Mouse (Mus musculus) CH12.LX (cell line): ENCODE measurements around the gene Runx3. TPM values are rescaled to one million over a fixed set of nuclear protein-coding genes. Genes with fewer than 3 reads are reported as not detected.

Source experiments
- DNase-seq: peaks from one replicate; pipeline ENCODE4 v3.0.0-alpha.2; 2013; ENCODE audit errors: extremely low read depth
- H3K27ac ChIP-seq: 2 replicates; pipeline ENCODE4 v1.5.1; 2012; ENCODE audit warnings: low read depth, mild to moderate bottlenecking, control low read depth, moderate library complexity; ENCODE audit not compliant: insufficient read depth
- H3K27me3 ChIP-seq: replicated peaks from 2 replicates; pipeline ENCODE3; 2012; ENCODE audit warnings: inconsistent platforms
- H3K36me3 ChIP-seq, 2 experiments: replicated peaks in 1 of 2; 2 replicates each; pipeline versions ENCODE3 to v1.6.1; 2012; ENCODE audit warnings: inconsistent platforms in 1 of 2, low read length in 1 of 2, mild to moderate bottlenecking in 1 of 2, mixed read lengths in 1 of 2, moderate library complexity in 1 of 2; ENCODE audit not compliant: control insufficient read depth in 1 of 2, insufficient read depth in 1 of 2
- H3K4me1 ChIP-seq, 2 experiments: 2 replicates each; pipeline ENCODE4 v1.6.1; 2012; ENCODE audit warnings: inconsistent platforms in 1 of 2, moderate library complexity in 1 of 2; ENCODE audit not compliant: insufficient read depth in 2 of 2, control insufficient read depth in 1 of 2
- H3K4me2 ChIP-seq: 2 replicates; pipeline ENCODE4 v1.6.1; 2012; ENCODE audit warnings: low read depth, mild to moderate bottlenecking, control low read depth; ENCODE audit not compliant: poor library complexity, insufficient read depth, severe bottlenecking
- H3K4me3 ChIP-seq, 3 experiments: fragments of 150-350 bp in 1 of 3; sonication (generic) in 1 of 3; replicated peaks in 1 of 3; 2 replicates each; pipeline versions ENCODE3 to v1.5.1; 2011 to 2012; ENCODE audit warnings: low read depth in 2 of 3, low read length in 2 of 3, mild to moderate bottlenecking in 2 of 3, moderate library complexity in 2 of 3, control low read depth in 1 of 3, improper control_type of control experiment in 1 of 3, inconsistent platforms in 1 of 3, mixed read lengths in 1 of 3; ENCODE audit not compliant: poor library complexity in 1 of 3
- H3K79me2 ChIP-seq: replicated peaks from 2 replicates; pipeline ENCODE4 v1.6.1; 2012; ENCODE audit warnings: mild to moderate bottlenecking, moderate library complexity; ENCODE audit not compliant: control insufficient read depth, poor library complexity, insufficient read depth, severe bottlenecking; ENCODE audit errors: extremely low read depth
- H3K9ac ChIP-seq: 2 replicates; pipeline ENCODE4 v1.6.1; 2012; ENCODE audit warnings: low read depth, mild to moderate bottlenecking, control low read depth, moderate library complexity; ENCODE audit not compliant: insufficient read depth
- H3K9me3 ChIP-seq: replicated peaks from 2 replicates; pipeline ENCODE3; 2012; ENCODE audit warnings: low read length, inconsistent platforms, mixed read lengths
- BHLHE40 ChIP-seq: IDR thresholded peaks from 2 replicates; pipeline ENCODE4 v1.6.1; 2011; ENCODE audit warnings: mild to moderate bottlenecking, low read depth, low read length, improper control_type of control experiment
- CHD1 ChIP-seq: IDR thresholded peaks from 2 replicates; pipeline ENCODE4 v1.6.1; 2012; ENCODE audit warnings: low read depth, low read length, improper control_type of control experiment, inconsistent platforms
- CTCF ChIP-seq, 2 experiments: IDR thresholded peaks in 1 of 2; conservative IDR thresholded peaks in 1 of 2; 2 replicates each; pipeline ENCODE4 v1.5.1; 2011 to 2012; ENCODE audit warnings: low read depth in 2 of 2, low read length in 2 of 2, improper control_type of control experiment in 1 of 2, inconsistent platforms in 1 of 2, mild to moderate bottlenecking in 1 of 2, moderate library complexity in 1 of 2
- E2F4 ChIP-seq: IDR thresholded peaks from 2 replicates; pipeline ENCODE4 v1.6.1; 2011; ENCODE audit warnings: low read depth, low read length, improper control_type of control experiment; ENCODE audit not compliant: insufficient replicate concordance
- EP300 ChIP-seq: IDR thresholded peaks from 2 replicates; pipeline ENCODE4 v1.6.1; 2011; ENCODE audit warnings: low read length, improper control_type of control experiment
- ETS1 ChIP-seq: conservative IDR thresholded peaks from 2 replicates; pipeline ENCODE4 v1.6.1; 2012; ENCODE audit warnings: low read depth, mild to moderate bottlenecking, inconsistent platforms, low read length, improper control_type of control experiment, moderate library complexity
- GABPA ChIP-seq: IDR thresholded peaks from 2 replicates; pipeline ENCODE4 v1.6.1; 2012; ENCODE audit warnings: low read depth, low read length, improper control_type of control experiment, inconsistent platforms; ENCODE audit not compliant: insufficient replicate concordance
- IRF4 ChIP-seq: IDR thresholded peaks from 2 replicates; pipeline ENCODE4 v1.6.1; 2014; ENCODE audit warnings: low read depth, mild to moderate bottlenecking, inconsistent platforms, low read length, improper control_type of control experiment
- KAT2A ChIP-seq: IDR thresholded peaks from 2 replicates; pipeline ENCODE4 v1.6.1; 2012; ENCODE audit warnings: low read length, improper control_type of control experiment, inconsistent platforms; ENCODE audit not compliant: insufficient replicate concordance
- MAFK ChIP-seq: IDR thresholded peaks from 2 replicates; pipeline ENCODE4 v1.6.1; 2011; ENCODE audit warnings: low read length, improper control_type of control experiment; ENCODE audit not compliant: insufficient replicate concordance
- MAX ChIP-seq: IDR thresholded peaks from 2 replicates; pipeline ENCODE4 v1.6.1; 2011; ENCODE audit warnings: low read length, improper control_type of control experiment
- MAZ ChIP-seq: IDR thresholded peaks from 2 replicates; pipeline ENCODE4 v1.6.1; 2012; ENCODE audit warnings: low read depth, mild to moderate bottlenecking, inconsistent platforms, low read length, improper control_type of control experiment, moderate library complexity
- MEF2A ChIP-seq: IDR thresholded peaks from 2 replicates; pipeline ENCODE4 v1.6.1; 2014; ENCODE audit warnings: low read depth, mild to moderate bottlenecking, inconsistent platforms, low read length, improper control_type of control experiment, borderline replicate concordance
- MYC ChIP-seq: IDR thresholded peaks from 2 replicates; pipeline ENCODE4 v1.6.1; 2011; ENCODE audit warnings: low read depth, mild to moderate bottlenecking, improper control_type of control experiment, low read length
- NRF1 ChIP-seq: IDR thresholded peaks from 2 replicates; pipeline ENCODE4 v1.6.1; 2014; ENCODE audit warnings: low read depth, mild to moderate bottlenecking, inconsistent platforms, low read length, improper control_type of control experiment, moderate library complexity
- PAX5 ChIP-seq: IDR thresholded peaks from 2 replicates; pipeline ENCODE4 v1.6.1; 2012; ENCODE audit warnings: low read length, inconsistent platforms, mixed read lengths
- POLR2A ChIP-seq: IDR thresholded peaks from 2 replicates; pipeline ENCODE4 v1.6.1; 2011; ENCODE audit warnings: low read depth, mild to moderate bottlenecking, improper control_type of control experiment, low read length
- POLR2AphosphoS2 ChIP-seq: IDR thresholded peaks from 2 replicates; pipeline ENCODE4 v1.6.1; 2011; ENCODE audit warnings: low read depth, low read length, improper control_type of control experiment
- RAD21 ChIP-seq: IDR thresholded peaks from 2 replicates; pipeline ENCODE4 v1.6.1; 2011; ENCODE audit warnings: low read depth, mild to moderate bottlenecking, low read length, improper control_type of control experiment, moderate library complexity
- RCOR1 ChIP-seq: conservative IDR thresholded peaks from 2 replicates; pipeline ENCODE4 v1.6.1; 2012; ENCODE audit warnings: low read depth, mild to moderate bottlenecking, inconsistent platforms, low read length, improper control_type of control experiment
- SIN3A ChIP-seq: IDR thresholded peaks from 2 replicates; pipeline ENCODE4 v1.6.1; 2012; ENCODE audit warnings: low read length, improper control_type of control experiment, inconsistent platforms
- SMC3 ChIP-seq: IDR thresholded peaks from 2 replicates; pipeline ENCODE4 v1.6.1; 2011; ENCODE audit warnings: low read depth, low read length, improper control_type of control experiment
- TBP ChIP-seq: conservative IDR thresholded peaks from 2 replicates; pipeline ENCODE4 v1.6.1; 2011; ENCODE audit warnings: low read depth, low read length, improper control_type of control experiment
- TCF12 ChIP-seq: IDR thresholded peaks from 2 replicates; pipeline ENCODE4 v1.6.1; 2014; ENCODE audit warnings: low read depth, mild to moderate bottlenecking, inconsistent platforms, low read length, improper control_type of control experiment
- USF1 ChIP-seq: IDR thresholded peaks from 2 replicates; pipeline ENCODE4 v1.6.1; 2014; ENCODE audit warnings: low read depth, mild to moderate bottlenecking, inconsistent platforms, low read length, improper control_type of control experiment
- USF2 ChIP-seq: conservative IDR thresholded peaks from 2 replicates; pipeline ENCODE4 v1.6.1; 2011; ENCODE audit warnings: low read depth, low read length, improper control_type of control experiment
- ZC3H11A ChIP-seq: IDR thresholded peaks from 2 replicates; pipeline ENCODE4 v1.6.1; 2012; ENCODE audit warnings: low read depth, mild to moderate bottlenecking, inconsistent platforms, low read length, improper control_type of control experiment
- ZKSCAN1 ChIP-seq: IDR thresholded peaks from 2 replicates; pipeline ENCODE4 v1.6.1; 2012; ENCODE audit warnings: low read depth, inconsistent platforms, low read length, improper control_type of control experiment, borderline replicate concordance
- ZMIZ1 ChIP-seq: IDR thresholded peaks from 2 replicates; pipeline ENCODE4 v1.6.1; 2012; ENCODE audit warnings: low read depth, mild to moderate bottlenecking, inconsistent platforms, low read length, improper control_type of control experiment
- ZNF384 ChIP-seq: IDR thresholded peaks from 2 replicates; pipeline ENCODE4 v1.6.1; 2012; ENCODE audit warnings: low read depth, low read length, improper control_type of control experiment, inconsistent platforms
- dilution Hi-C: fragments of 300-500 bp; cut with MboI; formaldehyde crosslinking; loops from 2 replicates; pipeline ENCODE4 v1.14.3; 2020; ENCODE audit warnings: low sequenced_read_pairs; ENCODE audit not compliant: extremely low pct_unique_long_range_greater_than_20kb, extremely low pct_ligation_motif_present
- in situ Hi-C: fragments of 300-500 bp; cut with MboI; formaldehyde crosslinking; loops from 3 replicates; pipeline ENCODE4 v1.14.3; 2019; ENCODE audit warnings: low sequenced_read_pairs, low pct_ligation_motif_present, low pct_unique_long_range_greater_than_20kb, mixed read lengths
- polyA plus RNA-seq: library from polyadenylated mRNA; unstranded; fragments of >175 nt; gene quantifications from 2 replicates; pipeline ENCODE4 v1.2.1, GENCODE M21; 2012; ENCODE audit warnings: low read depth; ENCODE audit not compliant: insufficient read length
- total RNA-seq, 2 experiments: library from RNA; depleted of rRNA; stranded (reverse); fragments of 300-350 nt in 1 of 2; fragments of >200 nt in 1 of 2; gene quantifications; 2 replicates each; pipeline ENCODE4 v1.2.3; 2012 to 2014

Gene Runx3
- total and polyA plus RNA-seq, 3 experiments: 5.0 to 61.1 (median 19.7) TPM

DNA sequence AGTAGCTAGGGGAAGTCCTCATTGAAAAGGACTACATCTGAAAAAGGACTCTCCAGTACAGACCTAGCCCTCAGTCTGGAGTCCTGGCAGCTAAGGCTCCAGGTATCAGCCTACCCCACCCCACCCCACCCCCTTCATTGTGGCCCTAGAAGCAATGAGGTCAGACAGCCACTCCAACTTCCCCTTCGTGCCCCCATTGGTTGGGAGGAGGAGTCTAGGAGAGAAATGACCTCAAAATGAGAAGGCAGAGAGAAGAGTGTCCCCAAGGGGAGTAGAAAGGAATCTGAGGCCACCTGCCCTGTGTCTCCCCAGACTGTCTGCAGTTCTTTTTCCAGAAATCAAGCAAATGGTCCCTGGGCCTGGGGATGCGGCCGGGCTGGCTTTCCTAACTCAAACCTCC is 39.7 kb downstream of the Runx3 start:
- Histone ChIP-seq H3K36me3 (peaks cover 34 to 73% of the 10 kb centered on the region in 2 experiments), H3K9ac (peak overlapping the region; percentile 75), H3K27me3 (no peaks in the 10 kb centered on the region), H3K27ac (peak overlapping the region; percentile 96), H3K9me3 (no peaks in the 10 kb centered on the region), H3K4me3 (peak overlapping the region in 1 of 3 experiments; percentile 11), H3K79me2 (peaks cover 54% of the 10 kb centered on the region), H3K4me1 (peaks cover 15 to 80% of the 10 kb centered on the region in 2 experiments), H3K4me2 (peak overlapping the region; percentile 72)
- TF ChIP-seq MYC (no peak), RAD21 (peak; percentile 3), E2F4 (no peak), ZNF384 (no peak), ZKSCAN1 (no peak), ETS1 (peak; percentile 80), IRF4 (peak; percentile 47; the same call in 1 of the 2 replicates), POLR2A (peak; percentile 41), MAZ (peak; percentile 78; the same call in 1 of the 2 replicates), SMC3 (0 out of 2 replicates have a peak, but pooled peaks have one; percentile 7), KAT2A (no peak), TCF12 (0 out of 2 replicates have a peak, but pooled peaks have one; percentile 39), TBP (0 out of 2 replicates have a peak, but pooled peaks have one; percentile 42)
- in situ Hi-C loops: no loop called here
- DNase-seq: peak; percentile 90
- dilution Hi-C loops: no loop called here

- dilution Hi-C loops: no loop called here
- Histone ChIP-seq H3K4me3 (no peak overlapping the region), H3K79me2 (peaks cover 42% of the 10 kb centered on the region), H3K36me3 (peaks cover 39 to 75% of the 10 kb centered on the region in 2 experiments), H3K27ac (peak overlapping the region; percentile 96), H3K4me2 (peak overlapping the region; percentile 72), H3K9ac (peak overlapping the region; percentile 75; the same call in 1 of the 2 replicates), H3K9me3 (no peaks in the 10 kb centered on the region), H3K4me1 (peaks cover 15 to 74% of the 10 kb centered on the region in 2 experiments), H3K27me3 (no peaks in the 10 kb centered on the region)
- in situ Hi-C loops: no loop called here
- DNase-seq: peak; percentile 87
- TF ChIP-seq SIN3A (peak; percentile 92), POLR2A (no peak; the same call in 1 of the 2 replicates), ZMIZ1 (peak; percentile 58; the same call in 1 of the 2 replicates), NRF1 (no peak), MAX (0 out of 2 replicates have a peak, but pooled peaks have one; percentile 22), MEF2A (peak; percentile 73; the same call in 1 of the 2 replicates), E2F4 (no peak), MAFK (0 out of 2 replicates have a peak, but pooled peaks have one; percentile 2), RAD21 (no peak; the same call in 1 of the 2 replicates), CHD1 (no peak), ZNF384 (no peak; the same call in 1 of the 2 replicates), ETS1 (peak; percentile 92), PAX5 (no peak), CTCF (conservative IDR thresholded peaks at IDR 0.05 in 1 of 2, IDR thresholded peaks at IDR 0.05 in 1 of 2; ENCODE audit: low read depth in 2 of 2, low read length in 2 of 2) (no peak), ZC3H11A (no peak), SMC3 (peak; percentile 5; the same call in 1 of the 2 replicates), BHLHE40 (peak; percentile 75), RCOR1 (no peak), USF1 (no peak), ZKSCAN1 (no peak), USF2 (no peak), TBP (no peak), EP300 (peak; percentile 71), KAT2A (no peak), MYC (0 out of 2 replicates have a peak, but pooled peaks have one; percentile 25), GABPA (peak; percentile 48; the same call in 1 of the 2 replicates), POLR2AphosphoS2 (no peak)
Measured at GRCm38 (mm10) chr4:135161441-135161840, 41.0 kb downstream of the Runx3 start.
